Mouse (Mus musculus) kidney, postnatal 0 days (tissue): ENCODE results near the gene Rnf4. TPM values are rescaled to one million over a fixed set of nuclear protein-coding genes. Genes with fewer than 3 reads are reported as not detected.

ENCODE experiments used
- ATAC-seq: fragments of 200-750 bp; cut with Nextera tagmentation; replicated peaks from 2 replicates; pipeline ENCODE4 v1.8.0; 2017; ENCODE audit warnings: low read depth, moderate number of reproducible peaks, moderate TSS enrichment, moderate library complexity; ENCODE audit not compliant: low FRiP score
- DNase-seq: peaks from one replicate; pipeline ENCODE4 v3.0.0-alpha.2; 2016; ENCODE audit warnings: low spot score
- H3K27ac ChIP-seq: fragments of 300-500 bp; sonication (generic); 2 replicates; pipeline ENCODE4 v1.5.1; 2014; ENCODE audit warnings: mild to moderate bottlenecking
- H3K27me3 ChIP-seq: fragments of 300-500 bp; sonication (generic); 2 replicates; pipeline ENCODE4 v1.6.1; 2014; ENCODE audit warnings: low read length, mixed read lengths; ENCODE audit not compliant: insufficient read depth
- H3K36me3 ChIP-seq: fragments of 300-500 bp; sonication (generic); 2 replicates; pipeline ENCODE4 v1.6.1; 2014; ENCODE audit warnings: low read length, mixed read lengths; ENCODE audit not compliant: insufficient read depth
- H3K4me1 ChIP-seq: fragments of 300-500 bp; sonication (generic); replicated peaks from 2 replicates; pipeline ENCODE4 v1.6.1; 2014; ENCODE audit warnings: antibody characterized with exemption, low read length, mixed read lengths; ENCODE audit not compliant: insufficient read depth
- H3K4me2 ChIP-seq: fragments of 300-500 bp; sonication (generic); 2 replicates; pipeline ENCODE4 v1.6.1; 2014; ENCODE audit warnings: mild to moderate bottlenecking, low read length, moderate library complexity, mixed read lengths
- H3K4me3 ChIP-seq: fragments of 300-500 bp; sonication (generic); replicated peaks from 2 replicates; pipeline ENCODE4 v1.5.1; 2014; ENCODE audit warnings: low read depth, low read length
- H3K9ac ChIP-seq: fragments of 300-500 bp; sonication (generic); 2 replicates; pipeline ENCODE4 v1.6.1; 2014; ENCODE audit warnings: low read depth, low read length
- H3K9me3 ChIP-seq: fragments of 300-500 bp; sonication (generic); replicated peaks from 2 replicates; pipeline ENCODE4 v1.6.1; 2016; ENCODE audit warnings: low read length, inconsistent platforms, mixed read lengths
- CTCF ChIP-seq: IDR thresholded peaks from 2 replicates; pipeline ENCODE4 v1.5.1; 2016; ENCODE audit warnings: antibody characterized with exemption, low read depth, mild to moderate bottlenecking, moderate library complexity
- WGBS: fragments of 180-500 bp; shearing (Covaris S2); extraction: QIAGEN DNeasy Blood & Tissue Kit; methylation state at CpG from one replicate; pipeline ENCODE4 v1.1.7; 2014; 5-methylcytosine and 5-hydroxymethylcytosine counted together
- polyA plus RNA-seq: library from polyadenylated mRNA; unstranded; fragments of >200 nt; fragmentation: Nextera tagmentation; extraction: Ambion mirVana; gene quantifications from 2 replicates; pipeline ENCODE4 v1.2.1, GENCODE M21; 2015

The Rnf4 gene
- polyA plus RNA-seq, 1 experiment from 2014 or later, result 118 TPM

DNA sequence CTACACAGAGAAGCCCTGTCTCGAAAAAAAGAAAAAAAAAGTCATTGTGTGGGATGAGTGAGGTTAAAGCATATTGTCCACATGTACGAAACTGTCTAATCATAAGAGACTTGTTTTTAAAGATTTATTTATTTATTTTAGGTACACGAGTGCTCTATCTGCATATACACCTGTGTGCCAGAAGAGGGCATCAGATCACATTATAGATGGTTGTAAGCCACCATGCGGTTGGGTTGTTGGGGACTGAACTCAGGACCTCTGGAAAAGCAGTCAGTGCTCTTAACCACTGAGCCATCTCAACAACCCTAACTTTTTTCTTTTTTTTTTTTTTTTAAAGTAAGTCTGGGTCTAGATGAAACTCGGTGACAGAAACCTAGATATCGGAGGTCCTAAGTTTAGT lies 42.7 kb upstream of the Rnf4 start:
- no peaks in the 10 kb centered on the region for H3K9me3 ChIP-seq
- no peak overlapping the region for H3K9ac ChIP-seq
- H3K4me1 ChIP-seq, result no peaks in the 10 kb centered on the region
- H3K4me3 ChIP-seq, result no peak overlapping the region
- DNase-seq (no peak), ATAC-seq (no peak)
- 78% methylated on average over 6 of the region's 6 CpGs for WGBS
- peak; percentile 31; the same call in 1 of the 2 replicates for TF ChIP-seq CTCF
- H3K36me3 ChIP-seq, result no peaks in the 10 kb centered on the region
- H3K27ac ChIP-seq, result no peak overlapping the region
- H3K4me2 ChIP-seq, result no peak overlapping the region
- peaks cover 9% of the 10 kb centered on the region for H3K27me3 ChIP-seq

DNA sequence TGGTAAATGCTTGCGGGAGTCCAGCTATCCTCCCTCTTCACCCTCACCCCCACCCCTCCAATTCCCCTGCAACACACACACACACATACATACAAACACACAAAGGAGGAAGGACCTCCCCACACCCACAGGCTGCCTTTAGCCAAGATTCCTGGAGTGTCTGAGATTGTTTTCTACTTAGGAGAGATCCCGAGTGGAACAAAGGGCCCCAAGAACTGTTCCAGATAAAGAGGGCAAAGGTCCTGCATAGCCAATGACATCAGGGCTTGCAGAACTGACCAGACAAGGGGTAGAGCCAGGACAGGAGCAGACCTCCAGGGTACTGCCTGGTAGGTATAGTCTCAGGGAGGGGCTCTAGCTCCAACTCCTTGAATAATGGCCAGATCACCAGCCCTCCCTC lies 41.4 kb upstream of the Rnf4 start:
- no peaks in the 10 kb centered on the region for H3K36me3 ChIP-seq
- no peak for ATAC-seq
- no peak overlapping the region for H3K9ac ChIP-seq
- H3K9me3 ChIP-seq, result no peaks in the 10 kb centered on the region
- WGBS, result 49% methylated on average over 2 of the region's 2 CpGs
- H3K4me1 ChIP-seq, result no peaks in the 10 kb centered on the region
- no peak for DNase-seq
- no peaks in the 10 kb centered on the region for H3K27me3 ChIP-seq
- H3K27ac ChIP-seq, result no peak overlapping the region
- H3K4me2 ChIP-seq, result no peak overlapping the region
- H3K4me3 ChIP-seq, result no peak overlapping the region
- no peak for TF ChIP-seq CTCF

DNA sequence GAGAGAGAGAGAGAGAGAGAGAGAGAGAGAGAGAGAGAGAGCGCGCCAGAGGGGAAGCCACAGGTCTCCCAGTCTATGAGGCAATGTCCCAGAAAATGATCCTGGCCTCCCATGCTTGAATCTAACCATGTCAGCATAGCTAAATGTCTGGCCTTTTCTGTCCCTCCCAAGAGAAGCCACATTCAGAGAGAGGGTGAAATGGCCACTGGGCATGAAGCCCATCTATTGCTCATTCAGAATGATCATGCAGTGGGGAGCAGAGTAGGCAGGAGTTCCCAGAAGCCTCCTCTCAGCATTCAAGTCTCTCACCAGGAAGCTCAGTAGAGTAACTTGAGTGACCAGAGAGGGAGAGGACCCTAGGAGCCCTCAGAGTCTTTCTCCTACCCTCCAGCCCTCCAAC lies 40.9 kb upstream of the Rnf4 start:
- no peaks in the 10 kb centered on the region for H3K9me3 ChIP-seq
- DNase-seq (no peak), ATAC-seq (no peak)
- H3K4me2 ChIP-seq, result no peak overlapping the region
- no peaks in the 10 kb centered on the region for H3K36me3 ChIP-seq
- TF ChIP-seq CTCF, result no peak
- WGBS, result 94% methylated on average over 2 of the region's 2 CpGs
- H3K27me3 ChIP-seq, result no peaks in the 10 kb centered on the region
- H3K27ac ChIP-seq, result no peak overlapping the region
- no peaks in the 10 kb centered on the region for H3K4me1 ChIP-seq
- no peak overlapping the region for H3K4me3 ChIP-seq
- H3K9ac ChIP-seq, result no peak overlapping the region

DNA sequence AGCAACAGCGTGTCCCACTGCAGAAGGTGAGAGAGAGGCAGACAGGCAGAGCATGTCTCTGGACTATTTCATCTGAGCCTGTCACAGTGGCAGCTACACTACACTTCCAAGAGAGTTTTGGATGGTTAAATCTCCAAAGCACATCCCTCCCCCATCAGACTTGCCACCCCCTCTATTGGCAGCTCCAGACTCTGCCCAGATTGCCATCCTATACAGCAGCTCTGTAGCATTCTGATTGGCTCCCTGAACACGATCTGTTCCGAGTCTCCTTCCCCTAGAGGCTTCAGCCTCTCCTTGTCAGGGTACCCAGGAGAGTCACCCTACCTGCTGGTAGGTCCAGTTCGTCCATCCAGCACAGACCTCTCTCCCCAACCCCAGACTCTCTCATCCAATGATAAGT lies 38.0 kb upstream of the Rnf4 start:
- ATAC-seq (no peak), DNase-seq (no peak)
- no peak for TF ChIP-seq CTCF
- no peak overlapping the region for H3K27ac ChIP-seq
- no peaks in the 10 kb centered on the region for H3K9me3 ChIP-seq
- no peak overlapping the region for H3K4me2 ChIP-seq
- H3K9ac ChIP-seq, result no peak overlapping the region
- no peaks in the 10 kb centered on the region for H3K4me1 ChIP-seq
- no peaks in the 10 kb centered on the region for H3K27me3 ChIP-seq
- H3K4me3 ChIP-seq, result no peak overlapping the region
- 48% methylated on average over 4 of the region's 4 CpGs for WGBS
- no peaks in the 10 kb centered on the region for H3K36me3 ChIP-seq

DNA sequence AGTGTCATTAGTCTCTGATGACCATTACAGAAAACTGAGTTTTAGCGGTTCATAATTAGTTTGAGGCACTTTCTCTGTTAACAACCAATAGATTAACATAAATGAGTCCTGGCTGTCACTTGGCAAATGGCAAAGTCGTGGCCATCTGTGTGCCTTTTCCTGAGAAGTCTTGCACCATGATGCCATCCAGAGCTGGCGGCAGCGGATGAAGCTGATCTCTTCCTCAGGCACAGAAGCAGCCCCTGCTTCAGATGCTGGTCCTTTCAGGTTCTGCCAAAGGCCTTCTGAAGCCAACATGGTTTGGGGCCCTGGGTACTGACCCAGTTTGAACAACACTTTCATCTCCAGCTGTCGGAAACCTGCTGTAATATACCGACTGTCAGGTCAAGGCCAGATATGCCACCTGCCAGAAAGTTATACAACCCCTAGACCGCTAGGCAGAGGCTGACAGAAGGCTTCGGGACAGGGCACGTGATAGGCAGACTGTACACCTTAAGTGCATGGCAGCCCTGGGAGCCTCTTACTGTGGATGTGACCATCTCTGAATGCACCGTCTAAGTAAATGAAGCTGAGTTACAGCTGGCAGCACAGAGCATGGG lies 37.1 kb upstream of the Rnf4 start:
- H3K9me3 ChIP-seq, result no peaks in the 10 kb centered on the region
- no peak for TF ChIP-seq CTCF
- H3K9ac ChIP-seq, result no peak overlapping the region
- H3K27ac ChIP-seq, result no peak overlapping the region
- 78% methylated on average over 10 of the region's 10 CpGs for WGBS
- no peak overlapping the region for H3K4me2 ChIP-seq
- no peaks in the 10 kb centered on the region for H3K36me3 ChIP-seq
- ATAC-seq (no peak), DNase-seq (no peak)
- H3K27me3 ChIP-seq, result no peaks in the 10 kb centered on the region
- no peak overlapping the region for H3K4me3 ChIP-seq
- H3K4me1 ChIP-seq, result no peaks in the 10 kb centered on the region

DNA sequence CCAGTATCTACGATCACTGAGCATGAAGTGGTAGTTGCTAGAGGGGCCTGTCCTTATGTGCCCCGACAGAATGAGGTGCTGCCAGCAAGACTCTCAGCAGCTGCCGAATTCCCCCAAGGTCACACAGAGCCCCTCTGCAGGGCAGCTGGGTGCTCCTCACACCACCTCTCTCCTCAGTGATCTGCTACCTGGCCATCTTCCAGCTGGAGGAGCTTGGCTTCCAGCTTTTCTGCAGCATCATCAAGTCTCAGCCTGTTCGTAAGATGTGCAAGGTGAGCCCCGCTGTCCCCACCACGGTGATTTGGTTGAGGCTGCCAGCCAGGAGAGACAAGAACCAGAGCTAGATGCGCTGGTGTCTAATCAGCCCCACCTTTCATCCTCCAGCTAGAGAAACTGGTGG lies 33.7 kb upstream of the Rnf4 start:
- no peak for ATAC-seq
- no peak overlapping the region for H3K4me2 ChIP-seq
- no peaks in the 10 kb centered on the region for H3K9me3 ChIP-seq
- DNase-seq, result no peak
- H3K27me3 ChIP-seq, result no peaks in the 10 kb centered on the region
- H3K4me3 ChIP-seq, result no peak overlapping the region
- 81% methylated on average over 7 of the region's 7 CpGs for WGBS
- no peak overlapping the region for H3K9ac ChIP-seq
- H3K27ac ChIP-seq, result no peak overlapping the region
- no peak for TF ChIP-seq CTCF
- no peaks in the 10 kb centered on the region for H3K36me3 ChIP-seq
- H3K4me1 ChIP-seq, result no peaks in the 10 kb centered on the region

DNA sequence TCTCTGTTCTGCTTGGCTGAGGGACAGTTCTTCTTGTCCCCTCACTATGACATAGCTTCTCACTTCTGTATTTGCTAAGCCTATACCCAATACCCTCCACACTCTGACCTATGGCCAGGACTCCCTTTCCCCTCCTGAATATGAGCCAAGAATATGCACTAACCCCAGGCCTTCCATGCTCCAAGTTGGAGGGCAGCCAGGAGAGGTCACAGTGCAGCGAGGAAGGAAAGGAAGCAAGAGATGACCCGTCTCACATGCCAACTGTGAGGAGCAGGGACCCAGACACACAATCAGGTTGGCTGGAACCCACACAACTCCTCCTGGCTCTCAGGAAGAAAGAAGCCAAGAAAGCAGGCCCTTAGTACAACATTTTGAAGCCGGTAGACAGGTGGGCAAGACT lies 27.1 kb upstream of the Rnf4 start:
- no peaks in the 10 kb centered on the region for H3K36me3 ChIP-seq
- no peaks in the 10 kb centered on the region for H3K27me3 ChIP-seq
- H3K4me2 ChIP-seq, result no peak overlapping the region
- H3K9ac ChIP-seq, result no peak overlapping the region
- WGBS, result 51% methylated on average over 3 of the region's 3 CpGs
- DNase-seq (no peak), ATAC-seq (no peak)
- no peaks in the 10 kb centered on the region for H3K9me3 ChIP-seq
- TF ChIP-seq CTCF, result no peak
- no peak overlapping the region for H3K27ac ChIP-seq
- no peaks in the 10 kb centered on the region for H3K4me1 ChIP-seq
- no peak overlapping the region for H3K4me3 ChIP-seq
